20 mouse cellular contexts compared by ENCODE assay signal in genomic region chrX:151674492-151675171, GRCm38 (mm10).
DNase-seq lines count a peak whose midpoint lies in the region; ATAC-seq and TF ChIP-seq lines count a peak whose summit lies in the region.
"Had no signal": no experiment of that assay in that cellular context is flagged by ENCODE, and none has a peak within 500 bp of the region (broad histone marks: within the 10 kb centered on the region; RNA-seq: fewer than 3 reads in every experiment).

No protein-coding gene starts in this region.

- H3K4me2 ChIP-seq in forebrain, embryonic 14.5 days (ENCODE audit: low read length): no peak overlapping the region
- no peak overlapping the region for H3K4me2 ChIP-seq in forebrain, embryonic 11.5 days (ENCODE audit: low read depth, low read length, severe bottlenecking)
- H3K4me2 ChIP-seq in forebrain, postnatal 0 days (ENCODE audit: low read depth): no peak overlapping the region
- no peak overlapping the region for H3K4me2 ChIP-seq in forebrain, embryonic 13.5 days
- H3K4me2 ChIP-seq in heart, embryonic 12.5 days: no peak overlapping the region
- H3K4me2 ChIP-seq: hindbrain, embryonic 12.5 days; hindbrain, embryonic 15.5 days had no signal

- no peaks in the 10 kb centered on the region for H3K4me1 ChIP-seq in forebrain, embryonic 14.5 days (ENCODE audit: control insufficient read depth, insufficient read depth, low read length)
- no peaks in the 10 kb centered on the region for H3K4me1 ChIP-seq in forebrain, embryonic 11.5 days (replicated peaks; ENCODE audit: control insufficient read depth, insufficient read depth, low read length)
- no peaks in the 10 kb centered on the region for H3K4me1 ChIP-seq in forebrain, postnatal 0 days (ENCODE audit: insufficient read depth)
- H3K4me1 ChIP-seq in forebrain, embryonic 13.5 days: no peaks in the 10 kb centered on the region
- no peaks in the 10 kb centered on the region for H3K4me1 ChIP-seq in heart, embryonic 12.5 days (replicated peaks)
- H3K4me1 ChIP-seq: heart, embryonic 10.5 days; hindbrain, embryonic 12.5 days; hindbrain, embryonic 15.5 days had no signal

- H3K9ac ChIP-seq in forebrain, embryonic 14.5 days (ENCODE audit: low read length): no peak overlapping the region
- H3K9ac ChIP-seq in forebrain, embryonic 11.5 days (ENCODE audit: low read length): no peak overlapping the region
- H3K9ac ChIP-seq in forebrain, postnatal 0 days: no peak overlapping the region
- H3K9ac ChIP-seq in forebrain, embryonic 13.5 days: no peak overlapping the region
- H3K9ac ChIP-seq in heart, embryonic 12.5 days: no peak overlapping the region
- H3K9ac ChIP-seq: hindbrain, embryonic 12.5 days; hindbrain, embryonic 15.5 days had no signal

- H3K9me3 ChIP-seq in forebrain, embryonic 14.5 days (replicated peaks; ENCODE audit: control insufficient read depth, low read length): no peaks in the 10 kb centered on the region
- H3K9me3 ChIP-seq in forebrain, embryonic 11.5 days (ENCODE audit: control insufficient read depth, low read length): no peaks in the 10 kb centered on the region
- H3K9me3 ChIP-seq in forebrain, postnatal 0 days (ENCODE audit: low read length): no peaks in the 10 kb centered on the region
- H3K9me3 ChIP-seq in forebrain, embryonic 13.5 days (replicated peaks): no peaks in the 10 kb centered on the region
- no peaks in the 10 kb centered on the region for H3K9me3 ChIP-seq in heart, embryonic 12.5 days (replicated peaks)
- H3K9me3 ChIP-seq: heart, embryonic 10.5 days; hindbrain, embryonic 12.5 days; hindbrain, embryonic 15.5 days had no signal

- no peaks in the 10 kb centered on the region for H3K27me3 ChIP-seq in forebrain, embryonic 14.5 days (replicated peaks; ENCODE audit: control insufficient read depth, insufficient read depth, low read length)
- H3K27me3 ChIP-seq in forebrain, embryonic 11.5 days (ENCODE audit: control insufficient read depth, insufficient read depth, low read length): no peaks in the 10 kb centered on the region
- H3K27me3 ChIP-seq in forebrain, postnatal 0 days (ENCODE audit: insufficient read depth, low read length): no peaks in the 10 kb centered on the region
- no peaks in the 10 kb centered on the region for H3K27me3 ChIP-seq in forebrain, embryonic 13.5 days
- H3K27me3 ChIP-seq in heart, embryonic 12.5 days (replicated peaks): no peaks in the 10 kb centered on the region
- H3K27me3 ChIP-seq: hindbrain, embryonic 12.5 days; hindbrain, embryonic 15.5 days had no signal

- ATAC-seq in forebrain, embryonic 14.5 days: no peak
- ATAC-seq in forebrain, embryonic 11.5 days (replicated peaks; ENCODE audit: low FRiP score): no peak
- ATAC-seq in forebrain, postnatal 0 days: peak; percentile 89
- no peak for ATAC-seq in forebrain, embryonic 13.5 days
- ATAC-seq in heart, embryonic 12.5 days (ENCODE audit: insufficient number of reproducible peaks, low FRiP score): no peak
- ATAC-seq: Patski had no signal

- WGBS in forebrain, embryonic 14.5 days: 72% methylated on average over 5 of the region's 5 CpGs
- 88% methylated on average over 5 of the region's 5 CpGs for WGBS in forebrain, embryonic 11.5 days
- WGBS in forebrain, postnatal 0 days: 54% methylated on average over 5 of the region's 5 CpGs
- 82% methylated on average over 5 of the region's 5 CpGs for WGBS in forebrain, embryonic 13.5 days
- WGBS in heart, embryonic 12.5 days: 74% methylated on average over 5 of the region's 5 CpGs

- no peak overlapping the region for H3K4me3 ChIP-seq in forebrain, embryonic 14.5 days (ENCODE audit: low read depth, low read length)
- no peak overlapping the region for H3K4me3 ChIP-seq in forebrain, embryonic 11.5 days (ENCODE audit: low read depth, low read length)
- no peak overlapping the region for H3K4me3 ChIP-seq in forebrain, postnatal 0 days (ENCODE audit: low read depth, low read length)
- no peak overlapping the region for H3K4me3 ChIP-seq in forebrain, embryonic 13.5 days
- no peak overlapping the region for H3K4me3 ChIP-seq in heart, embryonic 12.5 days
- H3K4me3 ChIP-seq: heart, adult 2 months; heart, embryonic 10.5 days; hindbrain, embryonic 12.5 days; hindbrain, embryonic 15.5 days had no signal

- no peaks in the 10 kb centered on the region for H3K36me3 ChIP-seq in forebrain, embryonic 14.5 days (ENCODE audit: control insufficient read depth, insufficient read depth, low read length)
- no peaks in the 10 kb centered on the region for H3K36me3 ChIP-seq in forebrain, embryonic 11.5 days (ENCODE audit: control insufficient read depth, insufficient read depth, low read length)
- H3K36me3 ChIP-seq in forebrain, postnatal 0 days (ENCODE audit: insufficient read depth): no peaks in the 10 kb centered on the region
- no peaks in the 10 kb centered on the region for H3K36me3 ChIP-seq in forebrain, embryonic 13.5 days (ENCODE audit: poor library complexity, severe bottlenecking)
- H3K36me3 ChIP-seq in heart, embryonic 12.5 days: no peaks in the 10 kb centered on the region
- H3K36me3 ChIP-seq: heart, embryonic 10.5 days; hindbrain, embryonic 12.5 days; hindbrain, embryonic 15.5 days had no signal

- no peak for TF ChIP-seq CTCF in forebrain, postnatal 0 days (IDR thresholded peaks at IDR 0.05; ENCODE audit: low read depth)

- DNase-seq in forebrain, embryonic 14.5 days (ENCODE audit: low spot score): peak; percentile 11
- no peak for DNase-seq in forebrain, embryonic 11.5 days (ENCODE audit: low spot score)
- DNase-seq in forebrain, postnatal 0 days: peak; percentile 17
- peak; percentile 2 for DNase-seq in layer of hippocampus, adult 9-10 months (ENCODE audit: low spot score)
- no peak for DNase-seq in layer of hippocampus, postnatal 10 days (ENCODE audit: low spot score in 2 of 2)
- DNase-seq in layer of hippocampus, adult 9-11 months: peak; percentile 8
- DNase-seq: adrenal gland, postnatal 10 days; adrenal gland, postnatal 36 days; cerebellum, adult 18-20 months; cerebellum, adult 9-10 months; cerebellum, postnatal 14 days; gastrocnemius, postnatal 36 days; heart, adult 2 months; kidney, adult 11 months had no signal

- H3K27ac ChIP-seq in forebrain, embryonic 14.5 days (ENCODE audit: low read depth, low read length): no peak overlapping the region
- H3K27ac ChIP-seq in forebrain, embryonic 11.5 days (ENCODE audit: low read depth, low read length): no peak overlapping the region
- peak overlapping the region; percentile 40; the same call in 1 of the 2 replicates for H3K27ac ChIP-seq in forebrain, postnatal 0 days (ENCODE audit: low read depth, low read length)
- H3K27ac ChIP-seq in forebrain, embryonic 13.5 days: no peak overlapping the region
- no peak overlapping the region for H3K27ac ChIP-seq in heart, embryonic 12.5 days (ENCODE audit: poor library complexity, severe bottlenecking)
- H3K27ac ChIP-seq: heart, adult 2 months; heart, embryonic 10.5 days; hindbrain, embryonic 12.5 days; hindbrain, embryonic 15.5 days had no signal

Comparison
In these comparisons a context has a peak if more than half of its experiments do, and no peak if none do; other contexts are left out.
1. DNase-seq: peak in forebrain, embryonic 14.5 days (single experiment), forebrain, postnatal 0 days (single experiment), layer of hippocampus, adult 9-10 months (single experiment) and layer of hippocampus, adult 9-11 months (single experiment); none in forebrain, embryonic 11.5 days (single experiment) and layer of hippocampus, postnatal 10 days (0 of 2).